Mouse (Mus musculus) small intestine, adult 2 months (tissue): Measurements from ENCODE around the gene Znfx1.

Experiments used
- CTCF ChIP-seq: fragments of 200-500 bp; IDR thresholded peaks from 2 replicates; pipeline ENCODE4 v1.5.1; 2012; ENCODE audit warnings: low read depth, mild to moderate bottlenecking, control low read depth, inconsistent platforms, low read length, moderate library complexity, mixed read lengths; ENCODE audit not compliant: insufficient replicate concordance, insufficient read length; ENCODE audit errors: extremely low read depth
- POLR2A ChIP-seq: fragments of 200-500 bp; IDR thresholded peaks from 2 replicates; pipeline ENCODE4 v1.6.1; 2012; ENCODE audit warnings: low read depth, mild to moderate bottlenecking, control low read depth, inconsistent platforms, low read length, moderate library complexity

DNA sequence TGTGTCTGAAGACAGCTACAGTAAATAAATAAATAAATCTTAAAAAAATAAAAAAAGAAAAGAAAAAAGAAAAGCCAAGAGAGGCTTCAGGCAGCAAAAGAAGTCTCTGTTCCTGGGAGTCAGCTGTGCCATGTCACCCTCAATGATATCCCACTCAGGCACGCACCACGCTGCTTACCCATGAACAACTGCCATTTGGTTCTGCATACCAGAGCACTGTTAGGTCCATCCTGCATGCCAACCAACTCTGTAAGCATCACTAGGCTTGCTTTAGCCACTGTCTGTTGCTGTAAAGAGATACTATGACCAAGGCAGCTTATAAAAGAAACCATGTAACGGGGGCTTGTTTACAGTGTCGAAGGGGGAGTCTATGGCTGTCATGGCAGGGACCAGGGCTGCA is 13.5 kb upstream of the Znfx1 start:
- TF ChIP-seq CTCF (no peak), POLR2A (no peak)
